Mouse (Mus musculus) small intestine, adult 2 months (tissue): ENCODE data around the gene Cbarp. TPM values are rescaled to one million over a fixed set of nuclear protein-coding genes. Genes with fewer than 3 reads are reported as not detected.

Experiments used
- H3K27ac ChIP-seq: fragments of 200-500 bp; 2 replicates; pipeline ENCODE4 v1.5.1; 2012; ENCODE audit warnings: low read depth, low read length, control low read depth, inconsistent platforms; ENCODE audit not compliant: insufficient read depth
- H3K27me3 ChIP-seq: fragments of 200-500 bp; 2 replicates; pipeline ENCODE4 v1.6.1; 2012; ENCODE audit warnings: mild to moderate bottlenecking, moderate library complexity, low read length, inconsistent platforms; ENCODE audit not compliant: control insufficient read depth, insufficient read depth
- H3K36me3 ChIP-seq: fragments of 200-500 bp; 2 replicates; pipeline ENCODE4 v1.6.1; 2012; ENCODE audit warnings: mild to moderate bottlenecking, low read length, control low read depth, inconsistent platforms; ENCODE audit not compliant: control insufficient read depth, insufficient read depth
- H3K4me1 ChIP-seq: fragments of 200-500 bp; 2 replicates; pipeline ENCODE4 v1.6.1; 2012; ENCODE audit warnings: low read length, inconsistent platforms, mixed read lengths; ENCODE audit not compliant: control insufficient read depth, insufficient read depth, insufficient read length
- H3K4me3 ChIP-seq: fragments of 200-500 bp; 2 replicates; pipeline ENCODE4 v1.5.1; 2012; ENCODE audit warnings: low read depth, mild to moderate bottlenecking, control low read depth, inconsistent platforms, low read length, moderate library complexity
- CTCF ChIP-seq: fragments of 200-500 bp; IDR thresholded peaks from 2 replicates; pipeline ENCODE4 v1.5.1; 2012; ENCODE audit warnings: low read depth, mild to moderate bottlenecking, control low read depth, inconsistent platforms, low read length, moderate library complexity, mixed read lengths; ENCODE audit not compliant: insufficient replicate concordance, insufficient read length; ENCODE audit errors: extremely low read depth
- POLR2A ChIP-seq: fragments of 200-500 bp; IDR thresholded peaks from 2 replicates; pipeline ENCODE4 v1.6.1; 2012; ENCODE audit warnings: low read depth, mild to moderate bottlenecking, control low read depth, inconsistent platforms, low read length, moderate library complexity
- WGBS: fragments of 180-500 bp; shearing (Covaris S2); methylation state at CpG from one replicate; pipeline ENCODE4 v1.1.7; 2018; 5-methylcytosine and 5-hydroxymethylcytosine counted together
- polyA plus RNA-seq: library from polyadenylated mRNA; depleted of rRNA; stranded (reverse); fragments of >200 nt; gene quantifications from 2 replicates; pipeline ENCODE4 v1.2.3, GENCODE M21; 2012

Gene Cbarp
- polyA plus RNA-seq, 1 experiment: 6.6 TPM

DNA sequence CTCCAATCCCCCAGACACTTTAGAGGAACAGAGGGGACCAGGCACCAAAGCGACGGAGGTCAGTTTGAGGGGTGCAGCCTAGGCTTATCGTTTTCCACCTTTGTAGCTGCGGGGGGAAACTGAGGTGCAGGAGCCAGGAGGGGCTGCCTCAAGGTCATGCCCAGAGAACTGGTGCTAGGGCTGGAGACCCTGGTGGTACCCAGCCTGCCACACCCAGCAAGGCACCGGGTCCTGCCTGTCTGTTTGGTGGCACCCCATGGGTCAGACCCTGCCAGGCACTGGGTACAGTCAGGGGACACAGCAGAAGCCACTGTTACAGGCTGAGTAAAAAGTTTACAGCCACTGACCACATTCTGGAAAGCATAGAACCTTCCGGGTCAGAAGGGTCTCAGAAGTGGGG is 39.7 kb upstream of the Cbarp start:
- Histone ChIP-seq H3K27ac (no peak overlapping the region), H3K36me3 (no peaks in the 10 kb centered on the region), H3K27me3 (peaks cover 11% of the 10 kb centered on the region), H3K4me1 (peaks cover 3% of the 10 kb centered on the region; the same call in 1 of the 2 replicates), H3K4me3 (no peak overlapping the region)
- WGBS: 57% methylated on average over 6 of the region's 6 CpGs
- TF ChIP-seq POLR2A (no peak), CTCF (no peak)

DNA sequence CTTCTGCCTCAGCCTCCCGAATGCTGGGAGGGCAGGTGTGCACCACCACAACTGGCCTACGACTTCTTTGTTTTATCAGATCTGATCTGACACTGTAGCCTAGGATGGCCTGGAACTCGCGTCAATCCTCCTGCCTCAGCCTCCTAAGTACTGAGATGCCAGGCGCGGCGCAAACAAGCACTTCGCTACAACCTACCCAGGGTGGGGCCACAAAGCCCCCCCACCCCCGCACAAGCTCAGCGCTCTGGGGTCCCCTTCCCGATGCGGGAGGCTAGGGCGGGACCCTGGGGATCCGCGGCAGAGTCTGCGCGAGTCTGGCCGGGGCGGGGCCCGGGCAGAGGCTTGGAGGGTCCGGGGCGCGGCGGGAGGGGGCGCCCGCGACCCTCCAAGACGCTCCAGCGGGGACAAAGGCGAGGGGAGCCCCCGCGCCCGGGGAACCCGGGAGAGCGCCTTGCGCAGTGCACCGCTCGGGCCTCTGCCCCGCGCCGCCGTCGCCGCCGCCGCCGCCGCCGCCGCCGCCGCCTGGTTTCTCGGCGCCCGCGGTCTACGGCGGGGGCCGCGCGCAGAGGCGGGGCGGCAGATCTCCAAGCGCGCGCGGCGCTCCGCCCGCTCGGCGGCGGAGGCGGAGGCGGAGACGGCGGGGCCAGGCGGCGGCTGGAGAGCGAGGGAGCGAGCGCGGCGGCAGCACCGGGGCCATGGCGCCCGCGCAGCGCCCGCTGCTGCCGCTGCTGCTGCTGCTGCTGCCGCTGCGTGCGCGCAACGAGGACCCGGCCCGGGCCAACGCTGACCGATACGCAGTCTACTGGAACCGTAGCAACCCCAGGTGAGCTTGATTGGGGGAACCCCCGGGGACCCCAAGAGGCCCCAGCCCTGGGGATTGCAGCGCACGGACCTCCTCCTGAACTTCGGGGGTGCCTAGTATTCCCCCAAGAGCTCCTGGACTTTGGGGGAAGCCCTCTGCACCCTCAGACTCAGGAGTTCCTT is 38.7 kb upstream of the Cbarp start, which contains the start of gene Efna2:
Gene Efna2, plus strand, starts transcription at position 415 of the 984 bp plus-strand sequence.
- Histone ChIP-seq H3K4me3 (peak within 1 kb of the TSS; percentile 69), H3K27ac (no peak within 1 kb of the TSS), H3K27me3 (peaks cover 11% of the 10 kb centered on the region), H3K4me1 (peaks cover 3% of the 10 kb centered on the region; the same call in 1 of the 2 replicates), H3K36me3 (no peaks in the 10 kb centered on the region)
- WGBS: 3% methylated on average over 104 of the region's 106 CpGs
- TF ChIP-seq POLR2A (no peak), CTCF (no peak)

DNA sequence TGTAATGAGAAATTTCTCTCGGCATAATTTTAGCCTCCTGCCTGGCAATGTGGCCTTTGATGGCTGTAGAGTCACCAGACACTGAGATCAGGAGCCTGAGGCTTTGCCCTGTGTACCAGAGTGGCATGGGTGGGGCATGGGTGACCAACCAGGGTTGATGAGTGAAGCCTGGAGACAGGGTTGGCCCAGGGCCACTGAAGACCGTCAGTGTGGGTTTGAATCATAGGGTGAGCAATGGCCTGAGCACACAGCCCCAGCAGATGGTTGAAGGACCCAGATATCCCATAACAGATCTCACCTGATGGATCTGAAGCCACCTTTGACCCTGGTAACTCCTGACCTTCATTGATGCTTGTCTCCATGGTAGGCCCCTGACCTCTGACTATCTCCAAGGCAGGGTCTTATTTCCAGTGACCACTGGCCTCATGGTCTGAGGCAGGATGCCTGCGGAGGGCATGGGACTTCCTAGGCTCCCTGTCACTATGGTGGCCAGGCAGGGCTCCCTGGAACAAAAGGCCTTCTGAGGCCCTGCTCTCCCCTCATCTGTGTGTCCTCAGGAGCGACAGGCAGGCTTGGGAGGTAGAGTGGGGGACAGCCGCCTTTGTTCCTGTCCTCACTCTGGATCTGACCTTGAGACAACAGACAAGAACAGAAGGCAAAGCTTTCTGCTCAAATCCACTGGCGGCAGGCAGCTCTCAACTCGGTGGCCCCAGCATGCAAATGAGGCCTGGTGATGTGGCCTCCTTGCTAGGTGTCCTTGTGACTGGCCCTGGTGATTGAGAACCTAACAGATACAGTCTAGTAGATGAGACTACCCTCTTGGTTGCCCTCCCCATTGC is 37.0 kb upstream of the Cbarp start:
- peaks cover 3% of the 10 kb centered on the region for H3K4me1 ChIP-seq
- H3K36me3 ChIP-seq: no peaks in the 10 kb centered on the region
- peaks cover 11% of the 10 kb centered on the region for H3K27me3 ChIP-seq
- TF ChIP-seq POLR2A: no peak
- no peak for TF ChIP-seq CTCF
- H3K4me3 ChIP-seq: no peak overlapping the region
- H3K27ac ChIP-seq: no peak overlapping the region
- WGBS: 81% methylated on average over 7 of the region's 7 CpGs

DNA sequence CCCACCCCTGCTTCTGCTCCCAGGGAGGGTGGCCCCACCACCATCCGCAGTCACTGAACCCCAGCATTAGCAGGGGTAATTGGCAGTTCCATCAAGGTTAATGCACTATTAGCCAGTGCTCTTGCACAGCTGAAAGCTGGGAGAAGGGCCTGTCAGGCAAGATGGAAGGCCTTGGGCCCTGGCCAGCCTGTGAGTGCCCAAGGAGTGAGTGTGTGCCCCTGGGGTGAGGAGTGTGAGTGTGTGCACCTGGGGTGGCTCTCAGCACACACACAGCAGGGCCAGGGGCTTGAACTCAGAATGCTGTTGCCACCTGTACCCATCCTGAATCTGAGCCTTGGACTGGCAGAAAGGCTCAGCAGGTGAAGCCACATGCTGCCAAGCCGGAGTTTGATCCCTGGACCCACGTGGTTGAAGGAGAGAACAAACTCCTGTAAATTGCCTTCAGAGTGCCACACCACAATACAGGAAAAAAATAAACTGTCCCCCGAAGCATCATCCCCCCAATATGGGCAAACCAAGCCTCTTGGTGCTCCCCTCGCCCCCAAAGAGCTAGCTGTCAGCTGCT is 35.7 kb upstream of the Cbarp start:
- H3K4me1 ChIP-seq: peaks cover 9% of the 10 kb centered on the region
- H3K27ac ChIP-seq: no peak overlapping the region
- no peak overlapping the region for H3K4me3 ChIP-seq
- peaks cover 11% of the 10 kb centered on the region for H3K27me3 ChIP-seq
- WGBS: 73% methylated on average over 5 of the region's 5 CpGs
- peaks cover 8% of the 10 kb centered on the region for H3K36me3 ChIP-seq
- TF ChIP-seq POLR2A (no peak), CTCF (no peak)

DNA sequence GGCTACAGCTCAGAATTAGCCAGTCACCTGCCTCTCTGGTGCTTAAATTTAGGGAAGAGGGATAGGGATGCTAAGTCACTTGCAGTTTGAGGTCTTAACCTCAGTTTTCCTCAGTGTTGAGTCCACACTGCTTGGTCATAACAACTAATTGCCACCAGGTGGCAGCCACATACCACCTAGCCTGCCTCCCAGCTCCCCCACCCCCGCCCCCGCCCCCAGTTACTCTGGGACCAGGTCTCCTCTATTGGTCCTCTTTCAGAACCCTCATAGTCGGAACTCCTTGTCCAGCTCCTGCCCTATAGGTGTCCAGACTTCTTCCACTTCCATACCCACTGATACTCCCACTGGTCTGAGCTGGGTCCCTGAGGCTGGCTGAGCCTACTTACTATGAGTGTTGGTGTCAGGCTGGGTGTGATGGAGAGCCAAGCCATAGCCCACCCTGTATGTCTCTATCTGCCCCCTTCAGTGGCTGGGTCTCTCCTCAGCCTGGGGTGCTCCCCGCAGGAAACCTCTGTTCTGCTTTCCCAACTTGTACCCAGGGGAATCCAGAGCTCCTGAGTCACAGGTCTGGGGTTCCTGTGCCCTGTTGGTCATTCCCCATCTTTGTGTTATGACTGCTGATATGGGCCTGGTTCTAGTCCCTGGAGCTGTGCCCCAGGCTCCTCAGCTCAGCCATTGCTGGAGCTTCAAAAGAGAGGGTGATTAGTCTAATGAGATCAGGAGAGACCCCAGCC is 35.1 kb upstream of the Cbarp start:
- H3K36me3 ChIP-seq: peaks cover 13% of the 10 kb centered on the region
- no peak overlapping the region for H3K27ac ChIP-seq
- H3K27me3 ChIP-seq: peaks cover 11% of the 10 kb centered on the region
- H3K4me1 ChIP-seq: peaks cover 9% of the 10 kb centered on the region
- H3K4me3 ChIP-seq: no peak overlapping the region
- TF ChIP-seq CTCF: peak; percentile 60; the same call in 1 of the 2 replicates
- no peak for TF ChIP-seq POLR2A
- WGBS: 53% methylated on average over 4 of the region's 4 CpGs

DNA sequence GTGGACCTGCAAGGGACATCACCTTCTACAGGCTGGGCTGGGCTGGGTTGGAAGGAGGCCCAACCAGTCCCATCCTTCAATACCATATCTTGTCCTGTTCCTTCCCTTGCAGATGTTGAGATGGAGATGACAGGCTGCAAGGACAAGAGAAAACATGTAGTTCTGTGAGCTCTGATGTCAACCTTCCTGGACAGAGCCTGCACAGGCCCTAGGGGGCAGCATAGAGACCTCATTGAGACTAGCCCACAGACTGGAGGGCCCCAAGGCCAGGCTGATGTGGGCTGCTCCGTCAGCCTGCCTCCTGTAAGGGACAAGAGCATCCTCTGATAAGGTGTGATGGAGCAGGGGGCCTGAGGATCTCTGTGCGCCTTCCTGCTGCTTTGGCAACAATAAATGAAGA is 34.1 kb upstream of the Cbarp start:
- H3K4me1 ChIP-seq: peaks cover 7% of the 10 kb centered on the region
- peak; percentile 33; the same call in 1 of the 2 replicates for TF ChIP-seq CTCF
- no peak for TF ChIP-seq POLR2A
- peaks cover 23% of the 10 kb centered on the region for H3K36me3 ChIP-seq
- peaks cover 7% of the 10 kb centered on the region for H3K27me3 ChIP-seq
- no peak overlapping the region for H3K4me3 ChIP-seq
- 57% methylated on average over 2 of the region's 2 CpGs for WGBS
- H3K27ac ChIP-seq: no peak overlapping the region
